Mouse (Mus musculus) neural tube, embryonic 15.5 days (tissue): ENCODE measurements around the gene Rbm44. TPM values are rescaled to one million over a fixed set of nuclear protein-coding genes. Genes with fewer than 3 reads are reported as not detected.
A peak's percentile ranks its signal among the peaks of the same experiment; 100 is the strongest.

Source experiments
- ATAC-seq: fragments of 200-750 bp; cut with Nextera tagmentation; 2 replicates; pipeline ENCODE4 v1.8.0; 2017; ENCODE audit warnings: mild to moderate bottlenecking, moderate TSS enrichment, moderate library complexity; ENCODE audit not compliant: low FRiP score
- H3K27ac ChIP-seq: fragments of 300-500 bp; sonication (generic); replicated peaks from 2 replicates; pipeline ENCODE4 v1.5.1; 2015; ENCODE audit warnings: mild to moderate bottlenecking, inconsistent platforms
- H3K27me3 ChIP-seq: fragments of 300-500 bp; sonication (generic); replicated peaks from 2 replicates; pipeline ENCODE4 v1.6.1; 2015; ENCODE audit warnings: inconsistent platforms
- H3K36me3 ChIP-seq: fragments of 300-500 bp; sonication (generic); 2 replicates; pipeline ENCODE4 v1.6.1; 2015; ENCODE audit warnings: inconsistent platforms
- H3K4me1 ChIP-seq: fragments of 300-500 bp; sonication (generic); 2 replicates; pipeline ENCODE4 v1.6.1; 2015; ENCODE audit warnings: inconsistent platforms
- H3K4me2 ChIP-seq: fragments of 300-500 bp; sonication (generic); 2 replicates; pipeline ENCODE4 v1.6.1; 2015; ENCODE audit warnings: inconsistent platforms, mild to moderate bottlenecking, moderate library complexity
- H3K4me3 ChIP-seq: fragments of 300-500 bp; sonication (generic); replicated peaks from 2 replicates; pipeline ENCODE4 v1.5.1; 2015; ENCODE audit warnings: mild to moderate bottlenecking, inconsistent platforms
- H3K9ac ChIP-seq: fragments of 300-500 bp; sonication (generic); replicated peaks from 2 replicates; pipeline ENCODE4 v1.6.1; 2015; ENCODE audit warnings: mild to moderate bottlenecking, inconsistent platforms
- H3K9me3 ChIP-seq: fragments of 300-500 bp; sonication (generic); replicated peaks from 2 replicates; pipeline ENCODE4 v1.6.1; 2016; ENCODE audit warnings: inconsistent platforms
- WGBS: fragments of 180-500 bp; shearing (Covaris S2); methylation state at CpG from one replicate; pipeline ENCODE4 v1.1.7; 2015; ENCODE audit warnings: mixed read lengths; 5-methylcytosine and 5-hydroxymethylcytosine counted together
- polyA plus RNA-seq: library from polyadenylated mRNA; unstranded; fragments of >200 nt; fragmentation: Nextera tagmentation; extraction: Ambion mirVana; gene quantifications from 2 replicates; pipeline ENCODE4 v1.2.1, GENCODE M21; 2015

Rbm44 gene
- polyA plus RNA-seq, 1 experiment from 2014 or later = 0.28 TPM

- WGBS = 6% methylated on average over 14 of the region's 14 CpGs
- peaks cover 25% of the 10 kb centered on the region for H3K4me1 ChIP-seq
- peak overlapping the region; percentile 42 for H3K9ac ChIP-seq
- no peaks in the 10 kb centered on the region for H3K9me3 ChIP-seq
- H3K4me3 ChIP-seq = peak overlapping the region; percentile 41
- H3K4me2 ChIP-seq = peak overlapping the region; percentile 85
- no peaks in the 10 kb centered on the region for H3K36me3 ChIP-seq
- ATAC-seq = no peak
- H3K27ac ChIP-seq = no peak overlapping the region
- peaks cover 28% of the 10 kb centered on the region for H3K27me3 ChIP-seq
Observed at GRCm38 (mm10) chr1:91180174-91180565, 35.3 kb downstream of the Rbm44 start.

- Histone ChIP-seq H3K4me3 (peak overlapping the region; percentile 41; the same call in 1 of the 2 replicates), H3K27ac (0 out of 2 replicates have a peak overlapping the region, but pooled peaks have one; percentile 68), H3K9me3 (no peaks in the 10 kb centered on the region), H3K36me3 (no peaks in the 10 kb centered on the region), H3K27me3 (peaks cover 28% of the 10 kb centered on the region), H3K9ac (no peak overlapping the region), H3K4me2 (peak overlapping the region; percentile 85), H3K4me1 (peaks cover 25% of the 10 kb centered on the region)
- ATAC-seq = no peak
- 75% methylated on average over 6 of the region's 6 CpGs for WGBS
Observed at GRCm38 (mm10) chr1:91180723-91181122, 35.8 kb downstream of the Rbm44 start.

- H3K4me3 ChIP-seq = no peak overlapping the region
- peak overlapping the region; percentile 68; the same call in 1 of the 2 replicates for H3K27ac ChIP-seq
- peak overlapping the region; percentile 22; the same call in 1 of the 2 replicates for H3K4me2 ChIP-seq
- H3K9me3 ChIP-seq = no peaks in the 10 kb centered on the region
- H3K36me3 ChIP-seq = no peaks in the 10 kb centered on the region
- WGBS = 58% methylated on average over 5 of the region's 5 CpGs
- H3K4me1 ChIP-seq = peaks cover 25% of the 10 kb centered on the region
- no peak overlapping the region for H3K9ac ChIP-seq
- ATAC-seq = peak; percentile 28; the same call in 1 of the 2 replicates
- peaks cover 28% of the 10 kb centered on the region for H3K27me3 ChIP-seq
Observed at GRCm38 (mm10) chr1:91181261-91181660, 36.4 kb downstream of the Rbm44 start.

- no peak overlapping the region for H3K9ac ChIP-seq
- H3K9me3 ChIP-seq = no peaks in the 10 kb centered on the region
- H3K27ac ChIP-seq = peak overlapping the region; percentile 68
- H3K4me3 ChIP-seq = no peak overlapping the region
- ATAC-seq = no peak
- peak overlapping the region; percentile 22 for H3K4me2 ChIP-seq
- peaks cover 28% of the 10 kb centered on the region for H3K27me3 ChIP-seq
- WGBS = 57% methylated on average over 12 of the region's 12 CpGs
- no peaks in the 10 kb centered on the region for H3K36me3 ChIP-seq
- H3K4me1 ChIP-seq = peaks cover 25% of the 10 kb centered on the region
Observed at GRCm38 (mm10) chr1:91181784-91182450, 37.0 kb downstream of the Rbm44 start.

- WGBS = 85% methylated on average over 10 of the region's 10 CpGs
- Histone ChIP-seq H3K27ac (no peak overlapping the region), H3K9me3 (no peaks in the 10 kb centered on the region), H3K4me2 (no peak overlapping the region), H3K4me1 (peaks cover 25% of the 10 kb centered on the region), H3K36me3 (no peaks in the 10 kb centered on the region), H3K9ac (no peak overlapping the region), H3K4me3 (no peak overlapping the region), H3K27me3 (peaks cover 28% of the 10 kb centered on the region)
- no peak for ATAC-seq
Observed at GRCm38 (mm10) chr1:91183305-91183704, 38.4 kb downstream of the Rbm44 start.

- Histone ChIP-seq H3K36me3 (no peaks in the 10 kb centered on the region), H3K4me3 (no peak overlapping the region), H3K27ac (no peak overlapping the region), H3K9me3 (no peaks in the 10 kb centered on the region), H3K27me3 (peaks cover 9% of the 10 kb centered on the region; the same call in 1 of the 2 replicates), H3K9ac (no peak overlapping the region), H3K4me1 (peaks cover 6% of the 10 kb centered on the region; the same call in 1 of the 2 replicates), H3K4me2 (no peak overlapping the region)
- WGBS = 88% methylated on average over 6 of the region's 6 CpGs
- ATAC-seq = no peak
Observed at GRCm38 (mm10) chr1:91186677-91187076, 41.8 kb downstream of the Rbm44 start.

GRCm38 (mm10) chr1:91187315-91187714, 42.4 kb downstream of the Rbm44 start:
- H3K27me3 ChIP-seq = peaks cover 7% of the 10 kb centered on the region; the same call in 1 of the 2 replicates
- no peak for ATAC-seq
- 89% methylated on average over 5 of the region's 5 CpGs for WGBS
- no peaks in the 10 kb centered on the region for H3K9me3 ChIP-seq
- H3K36me3 ChIP-seq = no peaks in the 10 kb centered on the region
- no peak overlapping the region for H3K4me3 ChIP-seq
- H3K4me2 ChIP-seq = no peak overlapping the region
- peaks cover 4% of the 10 kb centered on the region; the same call in 1 of the 2 replicates for H3K4me1 ChIP-seq
- H3K9ac ChIP-seq = no peak overlapping the region
- no peak overlapping the region for H3K27ac ChIP-seq

- WGBS = 88% methylated on average over 7 of the region's 7 CpGs
- H3K4me2 ChIP-seq = no peak overlapping the region
- ATAC-seq = no peak
- peaks cover 3% of the 10 kb centered on the region; the same call in 1 of the 2 replicates for H3K27me3 ChIP-seq
- H3K4me1 ChIP-seq = no peaks in the 10 kb centered on the region
- no peak overlapping the region for H3K4me3 ChIP-seq
- H3K9ac ChIP-seq = no peak overlapping the region
- H3K27ac ChIP-seq = no peak overlapping the region
- no peaks in the 10 kb centered on the region for H3K36me3 ChIP-seq
- no peaks in the 10 kb centered on the region for H3K9me3 ChIP-seq
Observed at GRCm38 (mm10) chr1:91187786-91188640, 43.1 kb downstream of the Rbm44 start.

- H3K4me1 ChIP-seq = no peaks in the 10 kb centered on the region
- no peaks in the 10 kb centered on the region for H3K27me3 ChIP-seq
- H3K36me3 ChIP-seq = no peaks in the 10 kb centered on the region
- H3K4me3 ChIP-seq = no peak overlapping the region
- H3K9ac ChIP-seq = no peak overlapping the region
- H3K27ac ChIP-seq = no peak overlapping the region
- WGBS = 93% methylated on average over 10 of the region's 10 CpGs
- no peak overlapping the region for H3K4me2 ChIP-seq
- ATAC-seq = no peak
- H3K9me3 ChIP-seq = no peaks in the 10 kb centered on the region
Observed at GRCm38 (mm10) chr1:91188851-91189460, 44.1 kb downstream of the Rbm44 start.

- Histone ChIP-seq H3K27ac (no peak overlapping the region), H3K4me1 (no peaks in the 10 kb centered on the region), H3K9me3 (no peaks in the 10 kb centered on the region), H3K4me3 (no peak overlapping the region), H3K27me3 (no peaks in the 10 kb centered on the region), H3K4me2 (no peak overlapping the region), H3K9ac (no peak overlapping the region), H3K36me3 (no peaks in the 10 kb centered on the region)
- no peak for ATAC-seq
- WGBS = 79% methylated on average over 8 of the region's 8 CpGs
Observed at GRCm38 (mm10) chr1:91192184-91192583, 47.3 kb downstream of the Rbm44 start.

- H3K4me3 ChIP-seq = no peak overlapping the region
- H3K9me3 ChIP-seq = no peaks in the 10 kb centered on the region
- 90% methylated on average over 4 of the region's 4 CpGs for WGBS
- H3K36me3 ChIP-seq = no peaks in the 10 kb centered on the region
- H3K9ac ChIP-seq = no peak overlapping the region
- H3K27ac ChIP-seq = no peak overlapping the region
- H3K27me3 ChIP-seq = no peaks in the 10 kb centered on the region
- no peaks in the 10 kb centered on the region for H3K4me1 ChIP-seq
- no peak overlapping the region for H3K4me2 ChIP-seq
- ATAC-seq = no peak
Observed at GRCm38 (mm10) chr1:91193242-91193641, 48.4 kb downstream of the Rbm44 start.
